ENCODE assay signal across 11 mouse cellular contexts in the genomic region with DNA sequence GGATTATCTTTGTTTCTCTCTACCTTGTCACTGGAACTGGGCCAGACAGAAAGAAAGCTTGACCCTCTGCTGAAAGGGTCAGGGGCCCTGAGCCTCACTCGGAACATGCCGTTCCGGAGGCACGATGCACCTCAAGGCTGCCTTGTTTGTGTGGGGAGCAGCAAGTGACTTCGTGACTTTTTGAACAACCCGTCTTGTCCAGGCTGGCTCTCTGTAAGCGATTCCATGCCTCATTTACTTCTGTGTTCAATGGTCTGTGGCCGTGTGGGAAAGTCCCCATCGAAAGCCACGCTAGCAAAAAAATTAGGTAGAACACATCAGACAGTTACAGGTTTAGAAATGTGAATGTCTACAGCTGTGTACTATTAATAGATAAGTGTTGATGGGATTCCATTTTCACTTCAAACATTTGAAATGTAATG.
A peak's percentile ranks its signal among the peaks of the same experiment; 100 is the strongest.
DNase-seq lines count a peak whose midpoint lies in the region; ATAC-seq lines count a peak whose summit lies in the region.
"Had no signal": no experiment of that assay in that cellular context is flagged by ENCODE, and none has a peak within 500 bp of the region (broad histone marks: within the 10 kb centered on the region; RNA-seq: fewer than 3 reads in every experiment).

No protein-coding gene starts in this region.

- peak overlapping the region; percentile 59; the same call in 1 of the 2 replicates for H3K27ac ChIP-seq in hindbrain, embryonic 10.5 days
- no peak overlapping the region for H3K27ac ChIP-seq in hindbrain, embryonic 14.5 days
- H3K27ac ChIP-seq in neural tube, embryonic 12.5 days = no peak overlapping the region
- no peak overlapping the region for H3K27ac ChIP-seq in forebrain, embryonic 16.5 days (ENCODE audit: low read length)
- H3K27ac ChIP-seq: embryonic facial prominence, embryonic 12.5 days; liver, embryonic 13.5 days had no signal

- H3K4me2 ChIP-seq in hindbrain, embryonic 14.5 days (replicated peaks) = no peak overlapping the region; the same call in 1 of the 2 replicates
- peak overlapping the region; percentile 24 for H3K4me2 ChIP-seq in neural tube, embryonic 12.5 days (replicated peaks)
- no peak overlapping the region for H3K4me2 ChIP-seq in forebrain, embryonic 16.5 days (ENCODE audit: low read length)
- H3K4me2 ChIP-seq: embryonic facial prominence, embryonic 12.5 days; liver, embryonic 13.5 days had no signal

- 42% methylated on average over 10 of the region's 10 CpGs for WGBS in hindbrain, embryonic 10.5 days
- 15% methylated on average over 10 of the region's 10 CpGs for WGBS in hindbrain, embryonic 14.5 days
- 23% methylated on average over 10 of the region's 10 CpGs for WGBS in neural tube, embryonic 12.5 days
- 65% methylated on average over 10 of the region's 10 CpGs for WGBS in forebrain, embryonic 16.5 days

- no peak overlapping the region for H3K4me3 ChIP-seq in hindbrain, embryonic 10.5 days
- H3K4me3 ChIP-seq in hindbrain, embryonic 14.5 days (replicated peaks; ENCODE audit: low read length) = no peak overlapping the region
- no peak overlapping the region for H3K4me3 ChIP-seq in neural tube, embryonic 12.5 days
- no peak overlapping the region for H3K4me3 ChIP-seq in forebrain, embryonic 16.5 days (replicated peaks; ENCODE audit: low read length)
- H3K4me3 ChIP-seq: embryonic facial prominence, embryonic 12.5 days; liver, embryonic 13.5 days had no signal

- ATAC-seq in hindbrain, embryonic 14.5 days (ENCODE audit: low FRiP score) = no peak
- ATAC-seq in inflammation-experienced regulatory T-cells, adult 6 months = peak; percentile 25
- ATAC-seq in neural tube, embryonic 12.5 days (ENCODE audit: low FRiP score, low read depth) = peak; percentile 21; the same call in 1 of the 2 replicates
- no peak for ATAC-seq in forebrain, embryonic 16.5 days

- peaks cover 22% of the 10 kb centered on the region for H3K4me1 ChIP-seq in hindbrain, embryonic 10.5 days (replicated peaks)
- H3K4me1 ChIP-seq in hindbrain, embryonic 14.5 days (replicated peaks; ENCODE audit: control insufficient read depth, insufficient read depth, low read length) = peaks cover 24% of the 10 kb centered on the region
- peaks cover 22% of the 10 kb centered on the region for H3K4me1 ChIP-seq in neural tube, embryonic 12.5 days
- peaks cover 2% of the 10 kb centered on the region; the same call in 1 of the 2 replicates for H3K4me1 ChIP-seq in forebrain, embryonic 16.5 days (replicated peaks; ENCODE audit: control insufficient read depth, insufficient read depth, low read length)
- H3K4me1 ChIP-seq: liver, embryonic 13.5 days had no signal

- peaks cover 44% of the 10 kb centered on the region for H3K36me3 ChIP-seq in hindbrain, embryonic 10.5 days
- 0 out of 2 replicates have a peak, but pooled peaks cover 4% of the 10 kb centered on the region for H3K36me3 ChIP-seq in hindbrain, embryonic 14.5 days (replicated peaks; ENCODE audit: control insufficient read depth, insufficient read depth)
- peaks cover 8% of the 10 kb centered on the region; the same call in 1 of the 2 replicates for H3K36me3 ChIP-seq in neural tube, embryonic 12.5 days
- peaks cover 3% of the 10 kb centered on the region; the same call in 1 of the 2 replicates for H3K36me3 ChIP-seq in forebrain, embryonic 16.5 days (ENCODE audit: control insufficient read depth, insufficient read depth)
- H3K36me3 ChIP-seq: liver, embryonic 13.5 days had no signal

- no peaks in the 10 kb centered on the region for H3K9me3 ChIP-seq in hindbrain, embryonic 10.5 days
- H3K9me3 ChIP-seq in hindbrain, embryonic 14.5 days (ENCODE audit: control insufficient read depth, low read length) = no peaks in the 10 kb centered on the region
- H3K9me3 ChIP-seq in neural tube, embryonic 12.5 days = no peaks in the 10 kb centered on the region
- no peaks in the 10 kb centered on the region for H3K9me3 ChIP-seq in forebrain, embryonic 16.5 days (ENCODE audit: control insufficient read depth, low read length)
- H3K9me3 ChIP-seq: embryonic facial prominence, embryonic 12.5 days; liver, embryonic 13.5 days had no signal

- peak; percentile 29 for DNase-seq in hindbrain, embryonic 10.5 days (ENCODE audit: low spot score)
- no peak for DNase-seq in hindbrain, embryonic 14.5 days (ENCODE audit: low spot score)
- peak; percentile 61 for DNase-seq in embryo, embryonic 10 days (ENCODE audit: low spot score)
- no peak for DNase-seq in right cerebral cortex, adult 18-20 months
- no peak for DNase-seq in right cerebral cortex, postnatal 10 days (ENCODE audit: low spot score in 2 of 2)
- DNase-seq: liver, embryonic 13.5 days; midbrain, embryonic 14.5 days had no signal

- H3K9ac ChIP-seq in hindbrain, embryonic 14.5 days = no peak overlapping the region
- no peak overlapping the region for H3K9ac ChIP-seq in neural tube, embryonic 12.5 days
- H3K9ac ChIP-seq in forebrain, embryonic 16.5 days (replicated peaks; ENCODE audit: low read depth, low read length) = no peak overlapping the region
- H3K9ac ChIP-seq: embryonic facial prominence, embryonic 12.5 days; liver, embryonic 13.5 days had no signal

- H3K27me3 ChIP-seq in hindbrain, embryonic 10.5 days (ENCODE audit: insufficient read depth, poor library complexity, severe bottlenecking) = no peaks in the 10 kb centered on the region
- no peaks in the 10 kb centered on the region for H3K27me3 ChIP-seq in hindbrain, embryonic 14.5 days (ENCODE audit: control insufficient read depth, insufficient read depth, low read length)
- H3K27me3 ChIP-seq in neural tube, embryonic 12.5 days (replicated peaks) = no peaks in the 10 kb centered on the region
- H3K27me3 ChIP-seq in forebrain, embryonic 16.5 days (replicated peaks; ENCODE audit: control insufficient read depth, insufficient read depth, low read length) = no peaks in the 10 kb centered on the region
- H3K27me3 ChIP-seq: embryonic facial prominence, embryonic 12.5 days; liver, embryonic 13.5 days had no signal

Comparison
In these comparisons a context has a peak if more than half of its experiments do, and no peak if none do; other contexts are left out.
1. DNase-seq: peak in hindbrain, embryonic 10.5 days (single experiment) and embryo, embryonic 10 days (single experiment); none in hindbrain, embryonic 14.5 days (single experiment), right cerebral cortex, adult 18-20 months (single experiment) and right cerebral cortex, postnatal 10 days (0 of 2).
2. ATAC-seq: peak in inflammation-experienced regulatory T-cells, adult 6 months (single experiment) and neural tube, embryonic 12.5 days (single experiment); none in hindbrain, embryonic 14.5 days (single experiment) and forebrain, embryonic 16.5 days (single experiment).